Mouse (Mus musculus): ENCODE measurements at regions not wholly inside any gene's neighbourhood (a gene's known extent, or its start where the extent isn't known, plus 50 kb on each side); places are given as distances from the start of the nearest gene placed in this dataset.

- H3K36me3 ChIP-seq (replicated peaks in 1 of 2; ENCODE audit: control insufficient read depth in 1 of 2, insufficient read depth in 1 of 2, low read length in 1 of 2) = no peaks in the 10 kb centered on the region
- in situ Hi-C loops (cut with MboI; ENCODE audit: low pct_ligation_motif_present, low pct_unique_long_range_greater_than_20kb, low sequenced_read_pairs) (no loop called here), dilution Hi-C loops (cut with MboI; ENCODE audit: extremely low pct_ligation_motif_present, extremely low pct_unique_long_range_greater_than_20kb, low sequenced_read_pairs) (no loop called here)
- H3K9me3 ChIP-seq (replicated peaks; ENCODE audit: low read length) = no peaks in the 10 kb centered on the region
- H3K79me2 ChIP-seq (replicated peaks; ENCODE audit: control insufficient read depth, extremely low read depth, insufficient read depth, poor library complexity, severe bottlenecking) = no peaks in the 10 kb centered on the region
- H3K27me3 ChIP-seq (replicated peaks) = no peaks in the 10 kb centered on the region
- no peak overlapping the region for H3K27ac ChIP-seq (ENCODE audit: insufficient read depth, low read depth)
- DNase-seq (ENCODE audit: extremely low read depth) = peak; percentile 91
- TF ChIP-seq MXI1 (IDR thresholded peaks at IDR 0.05; ENCODE audit: low read depth, low read length) (0 out of 2 replicates have a peak, but pooled peaks have one; percentile 18), MAX (IDR thresholded peaks at IDR 0.05; ENCODE audit: low read length) (peak; percentile 53), USF1 (IDR thresholded peaks at IDR 0.05; ENCODE audit: low read depth, low read length) (no peak), ZKSCAN1 (IDR thresholded peaks at IDR 0.05; ENCODE audit: borderline replicate concordance, low read depth, low read length) (no peak), ETS1 (conservative IDR thresholded peaks at IDR 0.05; ENCODE audit: low read depth, low read length) (peak; percentile 78), ELF1 (IDR thresholded peaks at IDR 0.05; ENCODE audit: low read depth, low read length) (no peak), EP300 (IDR thresholded peaks at IDR 0.05; ENCODE audit: low read length) (peak; percentile 46), MEF2A (IDR thresholded peaks at IDR 0.05; ENCODE audit: borderline replicate concordance, low read depth, low read length) (peak; percentile 73), UBTF (IDR thresholded peaks at IDR 0.05; ENCODE audit: low read depth, low read length) (no peak), RCOR1 (conservative IDR thresholded peaks at IDR 0.05; ENCODE audit: low read depth, low read length) (0 out of 2 replicates have a peak, but pooled peaks have one; percentile 58), JUND (conservative IDR thresholded peaks at IDR 0.05; ENCODE audit: low read depth, low read length) (peak; percentile 65), ZMIZ1 (IDR thresholded peaks at IDR 0.05; ENCODE audit: low read depth, low read length) (no peak), MYC (IDR thresholded peaks at IDR 0.05; ENCODE audit: low read depth, low read length) (no peak), E2F4 (IDR thresholded peaks at IDR 0.05; ENCODE audit: insufficient replicate concordance, low read depth, low read length) (no peak), CHD1 (IDR thresholded peaks at IDR 0.05; ENCODE audit: low read depth, low read length) (no peak), POLR2AphosphoS2 (IDR thresholded peaks at IDR 0.05; ENCODE audit: low read depth, low read length) (no peak), BHLHE40 (IDR thresholded peaks at IDR 0.05; ENCODE audit: low read depth, low read length) (peak; percentile 64), POLR2A (IDR thresholded peaks at IDR 0.05; ENCODE audit: low read depth, low read length) (no peak), MAZ (IDR thresholded peaks at IDR 0.05; ENCODE audit: low read depth, low read length) (no peak), SIN3A (IDR thresholded peaks at IDR 0.05; ENCODE audit: low read length) (no peak), NRF1 (IDR thresholded peaks at IDR 0.05; ENCODE audit: low read depth, low read length) (no peak), CTCF (conservative IDR thresholded peaks at IDR 0.05 in 1 of 2, IDR thresholded peaks at IDR 0.05 in 1 of 2; ENCODE audit: low read depth in 2 of 2, low read length in 2 of 2) (no peak), SMC3 (IDR thresholded peaks at IDR 0.05; ENCODE audit: low read depth, low read length) (no peak), TBP (conservative IDR thresholded peaks at IDR 0.05; ENCODE audit: low read depth, low read length) (no peak), PAX5 (IDR thresholded peaks at IDR 0.05; ENCODE audit: low read length) (no peak), HCFC1 (IDR thresholded peaks at IDR 0.05; ENCODE audit: low read depth, low read length) (no peak; the same call in 1 of the 2 replicates), TCF12 (IDR thresholded peaks at IDR 0.05; ENCODE audit: low read depth, low read length) (no peak), KAT2A (IDR thresholded peaks at IDR 0.05; ENCODE audit: insufficient replicate concordance, low read length) (no peak), MAFK (IDR thresholded peaks at IDR 0.05; ENCODE audit: insufficient replicate concordance, low read length) (no peak), NELFE (IDR thresholded peaks at IDR 0.05; ENCODE audit: low read depth, low read length) (no peak), GABPA (IDR thresholded peaks at IDR 0.05; ENCODE audit: insufficient replicate concordance, low read depth, low read length) (no peak), ZNF384 (IDR thresholded peaks at IDR 0.05; ENCODE audit: low read depth, low read length) (no peak), JUN (IDR thresholded peaks at IDR 0.05; ENCODE audit: insufficient read depth, low read depth, low read length) (no peak), IRF4 (IDR thresholded peaks at IDR 0.05; ENCODE audit: low read depth, low read length) (peak; percentile 88), CHD2 (IDR thresholded peaks at IDR 0.05; ENCODE audit: low read length) (no peak), USF2 (conservative IDR thresholded peaks at IDR 0.05; ENCODE audit: low read depth, low read length) (no peak), RAD21 (IDR thresholded peaks at IDR 0.05; ENCODE audit: low read depth, low read length) (no peak), ZC3H11A (IDR thresholded peaks at IDR 0.05; ENCODE audit: low read depth, low read length) (no peak)
- no peak overlapping the region for H3K4me3 ChIP-seq (replicated peaks in 1 of 3; ENCODE audit: low read depth in 2 of 3, low read length in 2 of 3, poor library complexity in 1 of 3)
- no peak overlapping the region for H3K9ac ChIP-seq (ENCODE audit: insufficient read depth, low read depth)
- H3K4me2 ChIP-seq (ENCODE audit: insufficient read depth, low read depth, poor library complexity, severe bottlenecking) = peak overlapping the region; percentile 69
- peaks cover 0 to 10% of the 10 kb centered on the region in 2 experiments; a peak in 2 of 4 replicates for H3K4me1 ChIP-seq (ENCODE audit: control insufficient read depth in 1 of 2, insufficient read depth in 2 of 2)
These were observed 890.6 kb downstream of the Gsdmc2 start for GRCm38 (mm10) chr15:62954322-62954820.
